Mouse (Mus musculus): Measurements from ENCODE around the gene Mxra7.

DNA sequence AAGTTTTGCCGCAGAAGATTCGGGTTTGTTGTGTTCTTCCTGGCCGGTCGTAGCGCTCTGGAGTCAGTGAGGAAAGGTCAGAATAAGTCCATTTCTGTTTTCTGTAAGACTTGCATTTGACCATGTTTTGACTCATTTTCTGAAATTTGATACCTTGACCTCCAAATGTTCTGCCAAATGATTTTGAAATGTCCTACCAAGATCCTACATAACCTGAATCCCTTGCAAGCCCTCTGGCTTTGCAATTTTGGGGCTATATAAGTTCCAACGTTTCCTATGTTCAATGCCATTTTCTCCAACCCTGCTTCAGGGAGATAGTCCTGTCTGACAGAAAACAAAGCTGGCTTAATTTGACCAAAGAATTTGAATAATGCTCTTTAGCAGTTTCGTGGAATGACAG lies 63.5 kb downstream of the Mxra7 start:
- no peak for TF ChIP-seq POLR2A (IDR thresholded peaks at IDR 0.05; ENCODE audit: control insufficient read depth, extremely low read depth, insufficient read depth, low read length, poor library complexity)
- TF ChIP-seq CTCF (IDR thresholded peaks at IDR 0.05; ENCODE audit: borderline replicate concordance, control insufficient read depth, extremely low read depth, insufficient read depth, low read length, poor library complexity), result no peak

Data from thymus, adult 2 months (tissue).